Mouse (Mus musculus) lung, postnatal 0 days (tissue): ENCODE measurements at regions not wholly inside any gene's neighbourhood (a gene's known extent, or its start where the extent isn't known, plus 50 kb on each side); places are given as distances from the start of the nearest gene placed in this dataset.

ENCODE experiments used
- CTCF ChIP-seq: IDR thresholded peaks from 2 replicates; pipeline ENCODE4 v1.5.1; 2016; ENCODE audit warnings: antibody characterized with exemption, mild to moderate bottlenecking
- EP300 ChIP-seq: IDR thresholded peaks from 2 replicates; pipeline ENCODE4 v1.6.1; 2016; ENCODE audit warnings: antibody characterized with exemption, mild to moderate bottlenecking, control low read depth

DNA sequence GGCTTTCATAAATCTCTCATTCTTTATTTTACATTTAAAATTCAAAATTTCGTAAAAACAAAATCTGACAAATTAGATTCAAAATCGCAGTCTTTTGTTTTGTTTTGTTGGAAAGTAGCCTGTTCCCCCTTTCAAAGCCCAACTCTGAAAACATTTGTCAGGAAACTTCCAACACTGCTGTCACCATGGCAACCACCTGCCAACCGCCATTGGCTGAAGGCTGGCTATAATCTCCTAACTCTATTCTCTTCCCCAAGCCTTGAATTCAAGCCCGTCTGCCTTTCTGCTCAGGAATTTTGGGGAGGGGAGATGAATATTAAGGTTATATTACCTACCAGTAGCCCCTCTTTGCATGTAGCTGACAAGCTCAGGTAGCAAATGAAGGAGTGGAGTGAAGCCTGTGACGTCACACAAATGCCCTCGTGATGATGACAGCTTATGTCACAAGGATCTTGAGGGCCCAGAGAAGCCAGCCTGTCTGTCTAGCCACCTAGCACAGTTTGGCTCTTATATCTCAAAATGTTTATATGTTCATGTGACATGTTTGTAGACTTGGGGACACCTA, 82.0 kb upstream of the Sox2 start:
- TF ChIP-seq CTCF (no peak), EP300 (no peak)
